Mouse (Mus musculus): ENCODE data around the gene Tob2. TPM values are rescaled to one million over a fixed set of nuclear protein-coding genes. Genes with fewer than 3 reads are reported as not detected.

Gene Tob2
- polyA plus RNA-seq, 1 experiment from 2014 or later: 10.7 TPM

DNA sequence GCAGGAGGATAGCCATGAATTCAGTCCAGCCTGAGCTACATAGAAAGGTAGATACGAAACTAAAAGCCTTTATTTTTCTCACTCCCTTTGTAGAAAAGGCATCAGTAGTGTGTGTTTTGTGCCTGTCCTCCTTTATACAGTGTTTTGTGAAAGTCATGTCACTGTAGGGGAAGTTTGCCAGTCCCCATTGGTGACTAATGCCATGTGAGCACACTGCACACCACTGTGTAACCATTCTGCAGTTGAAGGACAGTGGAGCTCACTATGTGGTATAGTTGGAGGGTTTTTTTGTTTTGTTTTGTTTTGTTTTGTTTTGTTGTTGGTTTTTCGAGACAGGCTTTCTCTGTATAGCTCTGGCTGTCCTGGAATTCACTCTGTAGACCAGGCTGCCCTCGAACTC, 40.2 kb downstream of the Tob2 start:
- DNase-seq (ENCODE audit: low spot score) (no peak), ATAC-seq (replicated peaks; ENCODE audit: insufficient number of reproducible peaks, low FRiP score, low TSS enrichment, low read depth) (no peak)
- WGBS: 84% methylated on average over 3 of the region's 3 CpGs
- H3K27me3 ChIP-seq (ENCODE audit: control insufficient read depth, insufficient read depth, low read length): no peaks in the 10 kb centered on the region
- no peak overlapping the region for H3K27ac ChIP-seq (replicated peaks; ENCODE audit: low read depth, low read length)
- H3K9me3 ChIP-seq (replicated peaks; ENCODE audit: control insufficient read depth, low read length): no peaks in the 10 kb centered on the region
- H3K36me3 ChIP-seq (replicated peaks; ENCODE audit: control insufficient read depth, insufficient read depth, low read depth, low read length): peaks cover 2% of the 10 kb centered on the region; the same call in 1 of the 2 replicates
- no peak overlapping the region for H3K9ac ChIP-seq (replicated peaks; ENCODE audit: low read length)
- H3K4me3 ChIP-seq (ENCODE audit: low read depth, low read length): no peak overlapping the region
- no peak overlapping the region for H3K4me2 ChIP-seq (ENCODE audit: low read depth, low read length)
- no peaks in the 10 kb centered on the region for H3K4me1 ChIP-seq (ENCODE audit: control insufficient read depth, insufficient read depth, low read length)

DNA sequence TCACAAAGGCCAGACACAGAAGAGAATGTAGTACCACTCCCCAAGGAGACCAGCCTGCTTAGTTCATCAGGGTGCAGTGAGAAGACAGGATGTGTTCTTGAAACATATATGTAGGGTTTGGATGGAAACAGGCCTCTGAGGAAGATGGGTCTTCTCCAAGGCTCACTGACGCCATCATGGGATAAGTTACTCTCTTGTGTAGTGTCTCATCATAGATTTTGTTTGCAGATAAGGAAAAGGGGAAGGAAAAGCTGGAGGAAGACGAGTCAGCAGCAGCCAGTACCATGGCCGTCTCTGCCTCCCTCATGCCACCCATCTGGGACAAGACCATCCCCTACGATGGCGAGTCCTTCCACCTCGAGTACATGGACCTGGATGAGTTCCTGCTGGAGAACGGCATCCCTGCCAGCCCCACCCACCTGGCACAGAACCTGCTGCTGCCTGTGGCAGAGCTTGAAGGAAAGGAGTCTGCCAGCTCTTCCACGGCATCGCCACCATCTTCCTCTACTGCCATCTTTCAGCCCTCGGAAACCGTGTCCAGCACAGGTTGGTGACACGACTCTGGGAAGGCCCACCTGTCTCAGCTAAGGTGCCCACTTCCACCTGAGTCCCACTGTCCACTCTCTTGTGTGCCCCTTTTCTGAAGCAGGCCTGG, 43.8 kb downstream of the Tob2 start:
- ATAC-seq (replicated peaks; ENCODE audit: insufficient number of reproducible peaks, low FRiP score, low TSS enrichment, low read depth) (no peak), DNase-seq (ENCODE audit: low spot score) (no peak)
- no peak overlapping the region for H3K27ac ChIP-seq (replicated peaks; ENCODE audit: low read depth, low read length)
- no peaks in the 10 kb centered on the region for H3K27me3 ChIP-seq (ENCODE audit: control insufficient read depth, insufficient read depth, low read length)
- H3K4me1 ChIP-seq (ENCODE audit: control insufficient read depth, insufficient read depth, low read length): no peaks in the 10 kb centered on the region
- no peaks in the 10 kb centered on the region for H3K9me3 ChIP-seq (replicated peaks; ENCODE audit: control insufficient read depth, low read length)
- WGBS: 94% methylated on average over 12 of the region's 12 CpGs
- H3K4me2 ChIP-seq (ENCODE audit: low read depth, low read length): no peak overlapping the region
- no peak overlapping the region for H3K9ac ChIP-seq (replicated peaks; ENCODE audit: low read length)
- H3K36me3 ChIP-seq (replicated peaks; ENCODE audit: control insufficient read depth, insufficient read depth, low read depth, low read length): 0 out of 2 replicates have a peak, but pooled peaks cover 2% of the 10 kb centered on the region
- no peak overlapping the region for H3K4me3 ChIP-seq (ENCODE audit: low read depth, low read length)

DNA sequence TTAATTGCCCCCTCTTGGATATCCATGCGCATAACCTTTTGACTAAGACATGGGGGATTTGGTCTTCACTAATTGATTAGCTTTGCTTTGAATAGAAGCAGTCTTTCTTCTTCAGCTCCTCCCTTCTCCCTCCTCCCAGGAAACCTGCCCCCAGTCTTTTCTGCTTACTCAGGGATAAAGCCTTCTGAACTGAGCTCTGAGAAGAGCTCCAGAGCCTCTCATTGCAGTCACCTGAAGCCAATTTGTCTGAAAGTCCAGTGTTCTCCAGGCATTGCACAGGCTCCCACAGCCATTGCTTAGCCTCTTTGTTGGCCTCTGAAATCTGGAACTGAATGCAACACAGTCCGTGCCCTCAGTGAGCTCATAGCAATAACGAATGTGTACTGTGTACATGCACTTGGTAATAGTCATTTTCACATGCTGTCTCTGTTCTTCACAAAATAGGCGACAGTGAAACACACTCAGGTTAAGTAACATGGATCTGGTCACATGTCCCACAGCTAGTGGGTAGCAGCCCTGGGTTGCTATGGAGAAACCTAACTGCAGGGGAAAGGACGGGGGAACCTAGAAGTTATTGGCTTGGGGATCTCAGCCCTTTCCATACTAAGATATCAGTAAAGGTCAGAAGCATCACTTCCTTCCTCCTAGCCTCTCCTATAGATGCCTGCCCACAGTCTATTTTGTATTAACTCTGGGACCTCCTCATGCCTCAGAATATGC, 44.5 kb downstream of the Tob2 start:
- no peak overlapping the region for H3K27ac ChIP-seq (replicated peaks; ENCODE audit: low read depth, low read length)

DNA sequence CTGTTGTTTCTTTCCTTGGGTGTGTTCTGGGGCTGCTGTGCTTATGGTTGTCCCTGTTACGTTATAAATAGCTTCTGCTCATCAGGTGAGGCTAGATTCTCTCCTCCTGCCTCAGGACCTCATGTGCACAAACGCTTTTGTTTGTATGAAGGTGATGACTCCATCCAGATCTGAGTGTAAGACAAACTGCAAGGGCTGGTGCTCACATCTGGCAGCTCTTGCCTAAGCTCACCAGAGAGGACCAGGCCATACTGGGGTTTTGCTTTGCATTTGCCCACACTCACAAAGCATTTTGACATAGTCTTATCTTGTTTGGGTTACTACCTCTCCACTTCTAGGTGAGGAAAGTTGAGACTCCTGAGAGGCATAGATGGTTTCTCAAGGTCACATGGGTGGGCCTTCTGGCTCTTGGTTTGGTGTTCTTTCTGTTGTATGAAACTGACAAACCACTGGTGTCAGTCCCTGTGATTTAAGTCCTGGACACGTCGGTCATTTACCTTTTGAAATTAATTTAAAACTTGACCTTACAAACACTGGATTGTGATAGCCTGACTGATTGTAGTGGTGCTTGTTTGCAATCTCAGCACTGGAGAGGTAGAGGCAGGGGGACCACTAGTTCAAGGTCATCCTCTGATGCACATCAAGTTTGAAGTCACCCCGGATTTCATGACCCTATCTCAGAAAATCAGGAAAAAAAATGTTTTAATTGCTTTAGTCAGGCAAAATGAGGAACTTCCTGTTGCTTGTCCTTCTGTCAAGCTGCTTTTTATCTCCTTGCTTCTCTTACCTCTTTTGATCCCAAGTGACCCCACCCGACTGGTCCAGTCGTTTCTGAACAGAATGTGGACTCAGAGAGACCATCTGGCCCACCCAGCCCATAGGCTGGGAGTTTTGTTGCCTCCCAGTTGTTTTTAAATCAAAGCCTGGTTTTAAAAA, 45.6 kb downstream of the Tob2 start:
- Histone ChIP-seq H3K27ac (replicated peaks; ENCODE audit: low read depth, low read length) (no peak overlapping the region), H3K9me3 (replicated peaks; ENCODE audit: control insufficient read depth, low read length) (no peaks in the 10 kb centered on the region), H3K4me1 (ENCODE audit: control insufficient read depth, insufficient read depth, low read length) (no peaks in the 10 kb centered on the region), H3K27me3 (ENCODE audit: control insufficient read depth, insufficient read depth, low read length) (no peaks in the 10 kb centered on the region), H3K36me3 (replicated peaks; ENCODE audit: control insufficient read depth, insufficient read depth, low read depth, low read length) (0 out of 2 replicates have a peak, but pooled peaks cover 2% of the 10 kb centered on the region), H3K4me3 (ENCODE audit: low read depth, low read length) (no peak overlapping the region), H3K4me2 (ENCODE audit: low read depth, low read length) (no peak overlapping the region), H3K9ac (replicated peaks; ENCODE audit: low read length) (no peak overlapping the region)
- 65% methylated on average over 7 of the region's 7 CpGs for WGBS
- ATAC-seq (replicated peaks; ENCODE audit: insufficient number of reproducible peaks, low FRiP score, low TSS enrichment, low read depth) (no peak), DNase-seq (ENCODE audit: low spot score) (no peak)

More for the DNA sequence above, 44.5 kb downstream of the Tob2 start:
- H3K9me3 ChIP-seq (replicated peaks; ENCODE audit: control insufficient read depth, low read length): no peaks in the 10 kb centered on the region
- 65% methylated on average over 5 of the region's 5 CpGs for WGBS
- H3K4me2 ChIP-seq (ENCODE audit: low read depth, low read length): no peak overlapping the region
- ATAC-seq (replicated peaks; ENCODE audit: insufficient number of reproducible peaks, low FRiP score, low TSS enrichment, low read depth) (no peak), DNase-seq (ENCODE audit: low spot score) (no peak)
- H3K4me3 ChIP-seq (ENCODE audit: low read depth, low read length): no peak overlapping the region
- no peaks in the 10 kb centered on the region for H3K27me3 ChIP-seq (ENCODE audit: control insufficient read depth, insufficient read depth, low read length)
- 0 out of 2 replicates have a peak, but pooled peaks cover 2% of the 10 kb centered on the region for H3K36me3 ChIP-seq (replicated peaks; ENCODE audit: control insufficient read depth, insufficient read depth, low read depth, low read length)
- H3K4me1 ChIP-seq (ENCODE audit: control insufficient read depth, insufficient read depth, low read length): no peaks in the 10 kb centered on the region
- no peak overlapping the region for H3K9ac ChIP-seq (replicated peaks; ENCODE audit: low read length)

DNA sequence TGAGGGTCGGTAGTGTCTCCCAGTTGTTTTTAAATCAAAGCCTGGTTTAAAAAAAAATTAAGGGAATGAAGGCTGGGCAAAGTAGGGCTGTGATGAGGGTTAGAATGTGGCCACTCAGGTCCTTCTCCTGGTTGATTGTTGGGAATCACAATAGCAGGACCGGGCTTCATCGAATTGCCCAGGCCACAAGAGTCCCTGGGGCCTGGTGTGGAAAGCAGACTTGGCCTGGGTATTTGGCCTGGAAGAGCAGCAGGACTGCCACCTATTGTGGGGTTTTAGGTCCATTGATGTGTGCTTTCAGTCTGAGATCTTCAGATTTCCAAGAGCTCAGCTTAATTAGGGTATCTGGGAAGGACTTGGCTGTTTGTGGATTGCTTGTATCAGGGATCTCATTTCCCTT, 46.3 kb downstream of the Tob2 start:
- H3K9ac ChIP-seq (replicated peaks; ENCODE audit: low read length): peak overlapping the region; percentile 70
- H3K4me1 ChIP-seq (ENCODE audit: control insufficient read depth, insufficient read depth, low read length): no peaks in the 10 kb centered on the region
- no peak overlapping the region for H3K27ac ChIP-seq (replicated peaks; ENCODE audit: low read depth, low read length)
- peak overlapping the region; percentile 73 for H3K4me3 ChIP-seq (ENCODE audit: low read depth, low read length)
- H3K9me3 ChIP-seq (replicated peaks; ENCODE audit: control insufficient read depth, low read length): no peaks in the 10 kb centered on the region
- DNase-seq (ENCODE audit: low spot score): no peak
- ATAC-seq (replicated peaks; ENCODE audit: insufficient number of reproducible peaks, low FRiP score, low TSS enrichment, low read depth): no peak
- H3K4me2 ChIP-seq (ENCODE audit: low read depth, low read length): peak overlapping the region; percentile 69
- H3K36me3 ChIP-seq (replicated peaks; ENCODE audit: control insufficient read depth, insufficient read depth, low read depth, low read length): 0 out of 2 replicates have a peak, but pooled peaks cover 2% of the 10 kb centered on the region
- whole genome bisulfite sequencing: 42% methylated on average over 3 of the region's 3 CpGs
- H3K27me3 ChIP-seq (ENCODE audit: control insufficient read depth, insufficient read depth, low read length): no peaks in the 10 kb centered on the region

DNA sequence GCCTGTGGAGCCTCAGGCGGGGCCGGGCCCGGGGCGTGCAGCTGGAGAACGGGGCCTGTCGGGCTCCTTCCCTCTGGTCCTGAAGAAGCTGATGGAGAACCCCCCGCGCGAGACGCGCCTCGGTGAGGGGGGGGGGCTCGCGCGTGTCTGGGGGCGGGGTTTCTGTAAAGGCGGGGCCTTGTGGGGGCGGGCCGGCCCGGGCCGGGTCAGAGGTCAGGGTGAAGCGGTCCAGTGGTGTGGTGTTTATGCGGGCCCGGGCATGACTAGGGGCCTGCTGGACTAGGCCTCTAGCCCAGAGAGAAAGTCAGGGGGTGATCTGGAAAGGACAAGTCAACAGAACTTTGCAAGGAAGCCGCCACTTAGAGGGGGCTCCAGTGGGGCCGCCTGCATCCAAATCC, 47.0 kb downstream of the Tob2 start:
- ATAC-seq (replicated peaks; ENCODE audit: insufficient number of reproducible peaks, low FRiP score, low TSS enrichment, low read depth): peak; percentile 22; the same call in 1 of the 2 replicates
- H3K27me3 ChIP-seq (ENCODE audit: control insufficient read depth, insufficient read depth, low read length): no peaks in the 10 kb centered on the region

DNA sequence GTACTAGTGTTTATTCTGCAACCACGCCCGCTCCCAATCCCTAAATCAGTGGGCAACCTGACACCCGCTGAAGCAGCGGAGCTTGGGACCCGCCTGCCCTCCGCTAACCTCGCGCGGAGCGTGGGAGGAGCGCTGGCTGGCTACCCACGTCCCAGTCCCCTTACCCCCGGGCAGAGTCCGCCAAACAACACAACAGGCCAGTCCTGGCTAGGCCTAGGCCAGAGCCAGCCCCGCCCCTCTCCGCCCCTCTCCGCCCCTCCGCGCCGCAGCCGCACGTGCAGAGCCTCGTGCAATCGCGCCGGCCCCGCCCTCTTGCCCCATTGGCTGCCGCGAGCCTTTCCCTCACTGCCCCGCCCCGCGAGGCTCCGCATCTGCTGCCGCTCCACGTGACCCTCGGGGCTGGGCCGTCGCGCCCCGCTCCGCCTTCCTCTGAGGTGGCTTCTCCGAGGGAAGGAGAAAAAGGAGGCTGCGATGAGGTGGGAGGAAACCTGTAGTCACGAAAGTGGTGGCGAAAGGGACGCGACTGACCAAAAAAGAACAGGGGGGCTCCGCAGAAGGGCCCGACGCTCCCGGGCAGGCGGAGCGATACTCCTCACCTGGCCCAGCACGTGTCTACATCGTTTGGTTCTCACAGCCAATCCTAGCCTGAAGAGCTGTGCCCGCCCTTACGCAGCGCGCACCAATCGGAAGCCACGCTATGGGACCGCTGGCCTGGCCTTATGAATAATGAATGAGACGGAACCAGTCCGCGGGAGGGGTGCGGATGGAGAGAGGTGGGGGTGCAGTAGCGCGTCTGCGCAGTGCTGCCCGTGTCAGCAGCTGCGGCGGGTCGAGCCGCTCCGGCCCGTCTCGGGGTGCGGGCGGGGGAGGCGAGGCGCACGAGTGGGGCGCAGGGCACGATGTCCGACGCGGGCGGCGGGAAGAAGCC, 47.7 kb downstream of the Tob2 start:
- Histone ChIP-seq H3K4me2 (ENCODE audit: low read depth, low read length) (peak overlapping the region; percentile 69), H3K4me1 (ENCODE audit: control insufficient read depth, insufficient read depth, low read length) (no peaks in the 10 kb centered on the region), H3K27me3 (ENCODE audit: control insufficient read depth, insufficient read depth, low read length) (no peaks in the 10 kb centered on the region), H3K9me3 (replicated peaks; ENCODE audit: control insufficient read depth, low read length) (no peaks in the 10 kb centered on the region), H3K4me3 (ENCODE audit: low read depth, low read length) (peak overlapping the region; percentile 73), H3K27ac (replicated peaks; ENCODE audit: low read depth, low read length) (peak overlapping the region; percentile 48; the same call in 1 of the 2 replicates), H3K9ac (replicated peaks; ENCODE audit: low read length) (peak overlapping the region; percentile 70), H3K36me3 (replicated peaks; ENCODE audit: control insufficient read depth, insufficient read depth, low read depth, low read length) (0 out of 2 replicates have a peak, but pooled peaks cover 2% of the 10 kb centered on the region)
- ATAC-seq (replicated peaks; ENCODE audit: insufficient number of reproducible peaks, low FRiP score, low TSS enrichment, low read depth): peak; percentile 97
- DNase-seq (ENCODE audit: low spot score): peak; percentile 98
- under 1% methylated on average over 76 of the region's 89 CpGs for WGBS

More for the DNA sequence above, 47.0 kb downstream of the Tob2 start:
- Histone ChIP-seq H3K9me3 (replicated peaks; ENCODE audit: control insufficient read depth, low read length) (no peaks in the 10 kb centered on the region), H3K9ac (replicated peaks; ENCODE audit: low read length) (peak overlapping the region; percentile 70), H3K4me3 (ENCODE audit: low read depth, low read length) (peak overlapping the region; percentile 73), H3K4me2 (ENCODE audit: low read depth, low read length) (peak overlapping the region; percentile 69), H3K27ac (replicated peaks; ENCODE audit: low read depth, low read length) (peak overlapping the region; percentile 48; the same call in 1 of the 2 replicates), H3K36me3 (replicated peaks; ENCODE audit: control insufficient read depth, insufficient read depth, low read depth, low read length) (0 out of 2 replicates have a peak, but pooled peaks cover 2% of the 10 kb centered on the region), H3K4me1 (ENCODE audit: control insufficient read depth, insufficient read depth, low read length) (no peaks in the 10 kb centered on the region)
- peak; percentile 59 for DNase-seq (ENCODE audit: low spot score)
- WGBS: 0% methylated on average over 18 of the region's 26 CpGs

Data from embryonic facial prominence, embryonic 11.5 days (tissue).